Mouse (Mus musculus): ENCODE measurements at regions not wholly inside any gene's neighbourhood (a gene's known extent, or its start where the extent isn't known, plus 50 kb on each side); places are given as distances from the start of the nearest gene placed in this dataset.

DNA sequence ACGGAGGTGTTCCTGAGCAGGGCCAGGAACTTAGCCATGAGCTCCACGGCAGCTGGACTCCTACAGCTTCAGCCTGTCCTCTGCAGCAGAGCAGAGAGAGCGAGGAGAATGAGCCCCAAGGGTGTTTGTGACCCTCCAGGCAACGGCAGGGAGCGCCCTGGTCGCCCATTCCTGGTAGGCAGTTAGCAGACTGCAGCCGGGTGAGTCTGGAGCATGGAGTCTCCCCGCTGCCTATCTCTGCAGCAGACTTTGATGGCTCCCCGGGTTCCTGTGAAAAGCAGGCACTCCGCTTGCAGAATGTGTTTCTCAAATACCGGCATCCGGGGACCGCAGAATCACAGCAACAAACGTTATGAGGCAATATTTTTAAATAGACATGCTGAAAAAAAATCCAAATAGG, 67.2 kb upstream of the Smyd2 start:
- H3K4me2 ChIP-seq (ENCODE audit: low read depth), result no peak overlapping the region
- H3K36me3 ChIP-seq (replicated peaks; ENCODE audit: control insufficient read depth, insufficient read depth, low read depth), result no peaks in the 10 kb centered on the region
- no peaks in the 10 kb centered on the region for H3K9me3 ChIP-seq (ENCODE audit: control insufficient read depth, low read length)
- H3K9ac ChIP-seq (replicated peaks), result no peak overlapping the region
- ATAC-seq (ENCODE audit: insufficient read depth), result no peak
- 29% methylated on average over 14 of the region's 14 CpGs for WGBS (ENCODE audit: insufficient replicate concordance)
- no peaks in the 10 kb centered on the region; the same call in 1 of the 2 replicates for H3K27me3 ChIP-seq (ENCODE audit: control insufficient read depth, insufficient read depth, low read length)
- no peak for DNase-seq (ENCODE audit: low read depth in 3 of 3, low spot score in 3 of 3)
- H3K4me3 ChIP-seq (ENCODE audit: insufficient read depth in 1 of 2, low read depth in 2 of 2, low read length in 2 of 2), result no peak overlapping the region
- TF ChIP-seq CTCF (IDR thresholded peaks at IDR 0.05; ENCODE audit: low read depth), result no peak
- TF ChIP-seq EP300 (IDR thresholded peaks at IDR 0.05; ENCODE audit: low read depth), result no peak
- H3K27ac ChIP-seq, result no peak overlapping the region
- no peaks in the 10 kb centered on the region; a peak in 1 of 4 replicates for H3K4me1 ChIP-seq (replicated peaks; ENCODE audit: control insufficient read depth in 2 of 2, insufficient read depth in 2 of 2, low read length in 1 of 2)

DNA sequence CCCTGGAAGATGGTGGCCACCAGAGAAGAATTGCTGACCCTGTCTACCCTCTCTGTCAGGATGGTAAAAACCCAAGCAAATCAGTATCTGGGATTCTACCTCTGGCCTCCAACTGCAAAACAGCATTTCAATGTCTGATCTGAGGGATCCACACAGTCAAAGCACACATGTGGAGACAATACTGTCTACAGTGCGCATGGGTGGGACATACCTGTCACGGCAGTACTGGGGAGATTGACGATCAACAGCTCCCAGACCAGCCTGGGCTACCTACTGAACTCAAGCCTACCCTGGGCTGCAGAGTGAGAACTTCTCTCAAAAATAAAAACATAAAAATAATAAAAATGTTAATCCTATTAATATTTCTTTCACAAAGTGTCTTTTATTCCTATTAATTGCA, 66.7 kb upstream of the Smyd2 start:
- ATAC-seq (ENCODE audit: insufficient read depth), result no peak
- no peak overlapping the region for H3K4me3 ChIP-seq (ENCODE audit: insufficient read depth in 1 of 2, low read depth in 2 of 2, low read length in 2 of 2)
- H3K4me1 ChIP-seq (replicated peaks; ENCODE audit: control insufficient read depth in 2 of 2, insufficient read depth in 2 of 2, low read length in 1 of 2), result no peaks in the 10 kb centered on the region; a peak in 1 of 4 replicates
- no peak overlapping the region for H3K9ac ChIP-seq (replicated peaks)
- H3K4me2 ChIP-seq (ENCODE audit: low read depth), result no peak overlapping the region
- WGBS (ENCODE audit: insufficient replicate concordance), result 68% methylated on average over 3 of the region's 3 CpGs
- DNase-seq (ENCODE audit: low read depth in 3 of 3, low spot score in 3 of 3), result no peak
- no peaks in the 10 kb centered on the region for H3K9me3 ChIP-seq (ENCODE audit: control insufficient read depth, low read length)
- H3K27me3 ChIP-seq (ENCODE audit: control insufficient read depth, insufficient read depth, low read length), result no peaks in the 10 kb centered on the region; the same call in 1 of the 2 replicates
- H3K27ac ChIP-seq, result no peak overlapping the region
- TF ChIP-seq EP300 (IDR thresholded peaks at IDR 0.05; ENCODE audit: low read depth) (no peak), CTCF (IDR thresholded peaks at IDR 0.05; ENCODE audit: low read depth) (no peak)
- no peaks in the 10 kb centered on the region for H3K36me3 ChIP-seq (replicated peaks; ENCODE audit: control insufficient read depth, insufficient read depth, low read depth)

GRCm38 (mm10) chr1:189985516-189986205, 63.5 kb upstream of the Smyd2 start:
- Histone ChIP-seq H3K4me3 (ENCODE audit: insufficient read depth in 1 of 2, low read depth in 2 of 2, low read length in 2 of 2) (no peak overlapping the region), H3K4me1 (replicated peaks; ENCODE audit: control insufficient read depth in 2 of 2, insufficient read depth in 2 of 2, low read length in 1 of 2) (no peaks in the 10 kb centered on the region), H3K36me3 (replicated peaks; ENCODE audit: control insufficient read depth, insufficient read depth, low read depth) (no peaks in the 10 kb centered on the region), H3K9ac (replicated peaks) (no peak overlapping the region), H3K27me3 (ENCODE audit: control insufficient read depth, insufficient read depth, low read length) (no peaks in the 10 kb centered on the region; the same call in 1 of the 2 replicates), H3K27ac (no peak overlapping the region), H3K4me2 (ENCODE audit: low read depth) (no peak overlapping the region), H3K9me3 (ENCODE audit: control insufficient read depth, low read length) (no peaks in the 10 kb centered on the region)
- no peak for TF ChIP-seq CTCF (IDR thresholded peaks at IDR 0.05; ENCODE audit: low read depth)
- TF ChIP-seq EP300 (IDR thresholded peaks at IDR 0.05; ENCODE audit: low read depth), result no peak
- no peak for ATAC-seq (ENCODE audit: insufficient read depth)
- DNase-seq (ENCODE audit: low read depth in 3 of 3, low spot score in 3 of 3), result no peak
- WGBS (ENCODE audit: insufficient replicate concordance), result 43% methylated on average over 11 of the region's 11 CpGs

- ATAC-seq (ENCODE audit: insufficient read depth) (no peak), DNase-seq (ENCODE audit: low read depth in 3 of 3, low spot score in 3 of 3) (no peak)
- no peaks in the 10 kb centered on the region for H3K4me1 ChIP-seq (replicated peaks; ENCODE audit: control insufficient read depth in 2 of 2, insufficient read depth in 2 of 2, low read length in 1 of 2)
- no peak overlapping the region for H3K4me2 ChIP-seq (ENCODE audit: low read depth)
- no peaks in the 10 kb centered on the region for H3K9me3 ChIP-seq (ENCODE audit: control insufficient read depth, low read length)
- no peak overlapping the region for H3K4me3 ChIP-seq (ENCODE audit: insufficient read depth in 1 of 2, low read depth in 2 of 2, low read length in 2 of 2)
- H3K27ac ChIP-seq, result no peak overlapping the region
- WGBS (ENCODE audit: insufficient replicate concordance), result 71% methylated on average over 10 of the region's 10 CpGs
- no peaks in the 10 kb centered on the region for H3K36me3 ChIP-seq (replicated peaks; ENCODE audit: control insufficient read depth, insufficient read depth, low read depth)
- TF ChIP-seq EP300 (IDR thresholded peaks at IDR 0.05; ENCODE audit: low read depth), result no peak
- no peak for TF ChIP-seq CTCF (IDR thresholded peaks at IDR 0.05; ENCODE audit: low read depth)
- H3K9ac ChIP-seq (replicated peaks), result no peak overlapping the region
- no peaks in the 10 kb centered on the region for H3K27me3 ChIP-seq (ENCODE audit: control insufficient read depth, insufficient read depth, low read length)
Measured at GRCm38 (mm10) chr1:189978244-189978643, 56.1 kb upstream of the Smyd2 start.

DNA sequence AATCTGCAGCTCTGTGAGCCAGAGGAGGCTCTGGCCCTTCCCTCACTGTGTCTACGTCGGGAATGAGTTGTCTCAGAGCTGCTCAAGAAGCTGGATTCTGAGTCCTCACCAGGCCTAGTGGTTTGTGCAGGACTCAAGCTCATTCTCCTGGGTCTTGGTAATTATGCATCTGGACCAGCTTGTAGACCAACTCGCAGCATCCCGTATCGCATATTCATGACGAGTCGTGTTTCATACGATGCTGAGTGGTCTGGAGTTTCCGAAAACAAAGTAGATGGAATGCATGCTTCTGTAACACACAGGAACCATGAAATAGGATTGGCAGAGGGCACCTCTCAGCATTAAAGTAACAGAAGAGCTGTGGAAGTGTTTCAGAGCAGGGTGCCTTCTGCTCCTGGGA, 53.5 kb upstream of the Smyd2 start:
- no peak overlapping the region for H3K4me3 ChIP-seq (ENCODE audit: insufficient read depth in 1 of 2, low read depth in 2 of 2, low read length in 2 of 2)
- no peaks in the 10 kb centered on the region for H3K36me3 ChIP-seq (replicated peaks; ENCODE audit: control insufficient read depth, insufficient read depth, low read depth)
- H3K9ac ChIP-seq (replicated peaks), result no peak overlapping the region
- ATAC-seq (ENCODE audit: insufficient read depth), result no peak
- no peaks in the 10 kb centered on the region for H3K9me3 ChIP-seq (ENCODE audit: control insufficient read depth, low read length)
- no peak overlapping the region for H3K4me2 ChIP-seq (ENCODE audit: low read depth)
- DNase-seq (ENCODE audit: low read depth in 3 of 3, low spot score in 3 of 3), result no peak
- peaks cover 0 to 2% of the 10 kb centered on the region in 2 experiments; a peak in 1 of 4 replicates for H3K4me1 ChIP-seq (replicated peaks; ENCODE audit: control insufficient read depth in 2 of 2, insufficient read depth in 2 of 2, low read length in 1 of 2)
- no peaks in the 10 kb centered on the region for H3K27me3 ChIP-seq (ENCODE audit: control insufficient read depth, insufficient read depth, low read length)
- no peak overlapping the region for H3K27ac ChIP-seq
- TF ChIP-seq EP300 (IDR thresholded peaks at IDR 0.05; ENCODE audit: low read depth) (no peak), CTCF (IDR thresholded peaks at IDR 0.05; ENCODE audit: low read depth) (no peak)
- WGBS (ENCODE audit: insufficient replicate concordance), result 77% methylated on average over 9 of the region's 9 CpGs

Data from liver, embryonic 14.5 days (tissue).